Mouse (Mus musculus) layer of hippocampus, adult 2 months (tissue): Measurements from ENCODE around the gene Rtl10. TPM values are rescaled to one million over a fixed set of nuclear protein-coding genes. Genes with fewer than 3 reads are reported as not detected.
"Not testable (repeated sequence)": the region's sequence is repeated elsewhere in the genome, so short reads cannot be mapped to it uniquely, and the experiment has no call there.

Experiments
- DNase-seq, 2 experiments: peaks; one replicate each; pipeline ENCODE4 v3.0.0; 2022; ENCODE audit warnings: low spot score in 2 of 2
- H3K27ac ChIP-seq: fragments of 200-600 bp; 2 replicates; pipeline ENCODE4 v1.8.1; 2022
- H3K4me3 ChIP-seq: fragments of 200-600 bp; 2 replicates; pipeline ENCODE4 v1.8.1; 2022; ENCODE audit warnings: mild to moderate bottlenecking
- CTCF ChIP-seq: fragments of 200-600 bp; conservative IDR thresholded peaks from 2 replicates; pipeline ENCODE4 v1.8.1; 2022; ENCODE audit warnings: antibody characterized with exemption, mild to moderate bottlenecking, moderate library complexity
- total RNA-seq, 2 experiments: library from RNA; stranded (reverse); gene quantifications; 2 replicates each; pipeline ENCODE4 v1.2.3; 2021

Rtl10 gene
- total RNA-seq, 2 experiments from 2014 or later: 7.0 to 11.4 TPM

GRCm38 (mm10) chr16:18490281-18490680, 8.4 kb upstream of the Rtl10 start:
- no peak overlapping the region for H3K4me3 ChIP-seq
- TF ChIP-seq CTCF: no peak
- DNase-seq: no peak
- H3K27ac ChIP-seq: no peak overlapping the region

GRCm38 (mm10) chr16:18490894-18491293, 7.8 kb upstream of the Rtl10 start:
- H3K4me3 ChIP-seq: no peak overlapping the region
- no peak overlapping the region for H3K27ac ChIP-seq
- no peak for TF ChIP-seq CTCF
- DNase-seq: no peak

GRCm38 (mm10) chr16:18497865-18498515, 711 bp upstream of the Rtl10 start:
- Histone ChIP-seq H3K4me3 (peak overlapping the region; percentile 91), H3K27ac (peak overlapping the region; percentile 94)
- TF ChIP-seq CTCF: no peak
- DNase-seq: peak; percentile 16

- DNase-seq: no peak
These were observed 295 bp downstream of the Rtl10 start for GRCm38 (mm10) chr16:18498996-18499395.

GRCm38 (mm10) chr16:18501531-18501930, 2.8 kb downstream of the Rtl10 start:
- H3K27ac ChIP-seq: no peak overlapping the region
- H3K4me3 ChIP-seq: no peak overlapping the region
- DNase-seq: no peak
- TF ChIP-seq CTCF: no peak

More at GRCm38 (mm10) chr16:18498996-18499395, 295 bp downstream of the Rtl10 start:
- TF ChIP-seq CTCF: no peak
- Histone ChIP-seq H3K27ac (peak overlapping the region; percentile 94), H3K4me3 (peak overlapping the region; percentile 91)

- TF ChIP-seq CTCF: no peak
- DNase-seq: no peak
- Histone ChIP-seq H3K27ac (no peak overlapping the region), H3K4me3 (no peak overlapping the region)
These were observed 5.1 kb downstream of the Rtl10 start for GRCm38 (mm10) chr16:18503566-18504342.

GRCm38 (mm10) chr16:18506524-18507199, 8.0 kb downstream of the Rtl10 start:
- no peak for TF ChIP-seq CTCF
- no peak for DNase-seq
- no peak overlapping the region for H3K4me3 ChIP-seq
- no peak overlapping the region for H3K27ac ChIP-seq

- no peak overlapping the region for H3K27ac ChIP-seq
- no peak for DNase-seq
These were observed 8.5 kb downstream of the Rtl10 start for GRCm38 (mm10) chr16:18507200-18507549.

GRCm38 (mm10) chr16:18511741-18512140, 13.0 kb downstream of the Rtl10 start:
- no peak overlapping the region for H3K4me3 ChIP-seq
- DNase-seq: no peak
- no peak overlapping the region for H3K27ac ChIP-seq
- no peak for TF ChIP-seq CTCF

More at GRCm38 (mm10) chr16:18507200-18507549, 8.5 kb downstream of the Rtl10 start:
- TF ChIP-seq CTCF: no peak
- H3K4me3 ChIP-seq: no peak overlapping the region

- no peak overlapping the region for H3K27ac ChIP-seq
- TF ChIP-seq CTCF: no peak
- H3K4me3 ChIP-seq: no peak overlapping the region
- no peak for DNase-seq
These were observed 14.8 kb downstream of the Rtl10 start for GRCm38 (mm10) chr16:18513508-18513907.

GRCm38 (mm10) chr16:18518091-18518490, 19.4 kb downstream of the Rtl10 start:
- Histone ChIP-seq H3K27ac (no peak overlapping the region), H3K4me3 (no peak overlapping the region)
- DNase-seq: peak; percentile 55 to 66
- peak; percentile 79 for TF ChIP-seq CTCF

- Histone ChIP-seq H3K4me3 (no peak overlapping the region), H3K27ac (no peak overlapping the region)
- TF ChIP-seq CTCF: no peak
- no peak for DNase-seq
These were observed 25.0 kb downstream of the Rtl10 start for GRCm38 (mm10) chr16:18523563-18524245.

GRCm38 (mm10) chr16:18528656-18529055, 30.0 kb downstream of the Rtl10 start:
- no peak overlapping the region for H3K4me3 ChIP-seq
- TF ChIP-seq CTCF: no peak
- H3K27ac ChIP-seq: no peak overlapping the region
- DNase-seq: no peak

GRCm38 (mm10) chr16:18533061-18533460, 34.4 kb downstream of the Rtl10 start:
- not testable (repeated sequence) for H3K4me3 ChIP-seq, DNase-seq, H3K27ac ChIP-seq
